Mouse (Mus musculus) small intestine, adult 2 months (tissue): ENCODE measurements around the gene Naa38.

Experiments used
- CTCF ChIP-seq: fragments of 200-500 bp; IDR thresholded peaks from 2 replicates; pipeline ENCODE4 v1.5.1; 2012; ENCODE audit warnings: low read depth, mild to moderate bottlenecking, control low read depth, inconsistent platforms, low read length, moderate library complexity, mixed read lengths; ENCODE audit not compliant: insufficient replicate concordance, insufficient read length; ENCODE audit errors: extremely low read depth
- POLR2A ChIP-seq: fragments of 200-500 bp; IDR thresholded peaks from 2 replicates; pipeline ENCODE4 v1.6.1; 2012; ENCODE audit warnings: low read depth, mild to moderate bottlenecking, control low read depth, inconsistent platforms, low read length, moderate library complexity

DNA sequence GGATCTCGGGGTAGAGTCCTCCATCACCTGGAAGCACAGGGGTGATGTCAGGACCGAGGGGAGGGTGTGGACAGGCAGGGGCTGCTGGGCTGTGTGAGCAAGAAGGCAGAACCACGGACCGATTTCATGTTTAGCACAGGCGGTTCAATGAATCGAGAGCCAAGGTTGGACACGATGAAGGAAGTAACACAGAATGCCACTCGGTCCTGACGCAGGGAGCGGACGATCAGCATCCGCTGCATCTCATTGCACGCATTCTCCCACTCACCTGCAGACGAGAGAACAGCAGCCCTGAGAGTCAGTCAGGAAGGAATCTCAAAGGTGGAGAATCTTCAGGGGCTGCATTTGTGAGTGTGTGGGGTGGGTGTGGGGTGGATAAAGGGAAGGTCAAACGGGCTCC, 35.3 kb downstream of the Naa38 start:
- no peak for TF ChIP-seq POLR2A
- TF ChIP-seq CTCF = no peak
